Mouse (Mus musculus): ENCODE data around the gene Pde8b. TPM values are rescaled to one million over a fixed set of nuclear protein-coding genes. Genes with fewer than 3 reads are reported as not detected.

The Pde8b gene
- polyA plus RNA-seq, 1 experiment = 1.2 TPM

DNA sequence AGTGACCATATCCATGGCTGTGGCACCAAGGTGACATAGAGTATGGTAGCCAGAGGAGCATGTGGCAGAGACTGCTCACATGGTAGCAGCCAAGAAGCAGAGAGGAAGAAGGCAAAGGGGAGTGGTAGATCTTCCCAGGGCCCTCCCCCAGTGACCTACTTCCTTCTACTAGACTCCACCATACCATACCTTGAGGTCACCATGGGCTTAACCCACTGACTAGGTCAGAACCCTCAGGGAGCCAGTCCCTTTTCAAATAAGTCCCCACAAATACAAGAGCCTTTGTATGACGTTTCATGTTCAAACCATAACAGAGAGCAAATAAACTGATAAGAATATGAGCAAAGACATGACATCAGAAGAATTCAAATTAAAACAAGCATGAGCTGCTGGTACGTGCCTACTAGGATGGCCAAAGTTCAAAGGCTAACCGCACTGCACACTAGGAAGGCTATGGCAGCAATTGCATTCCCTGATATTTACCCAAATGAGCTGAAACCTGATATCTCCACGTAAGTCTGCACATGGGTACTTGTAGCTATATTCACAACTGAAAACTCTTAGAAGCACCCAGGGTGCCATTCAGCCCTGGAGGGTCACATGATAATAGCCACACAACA is 109.6 kb downstream of the Pde8b start:
- Histone ChIP-seq H3K36me3 (ENCODE audit: control insufficient read depth, insufficient read depth, low read length, poor library complexity, severe bottlenecking) (no peaks in the 10 kb centered on the region), H3K27ac (ENCODE audit: insufficient read depth, low read length) (no peak overlapping the region), H3K27me3 (ENCODE audit: control insufficient read depth, insufficient read depth, low read length, poor library complexity, severe bottlenecking) (no peaks in the 10 kb centered on the region), H3K9me3 (replicated peaks; ENCODE audit: control insufficient read depth, insufficient read depth, low read length, poor library complexity, severe bottlenecking) (no peaks in the 10 kb centered on the region), H3K9ac (ENCODE audit: low read depth, poor library complexity, severe bottlenecking) (no peak overlapping the region), H3K4me1 (ENCODE audit: control insufficient read depth, insufficient read depth, low read length) (no peaks in the 10 kb centered on the region), H3K4me3 (ENCODE audit: low read depth, low read length) (no peak overlapping the region)
- TF ChIP-seq POLR2A (IDR thresholded peaks at IDR 0.05; ENCODE audit: insufficient read depth, low read length) = no peak
- no peak for TF ChIP-seq CTCF (IDR thresholded peaks at IDR 0.05; ENCODE audit: low read depth, low read length)
- TF ChIP-seq EP300 (IDR thresholded peaks at IDR 0.05; ENCODE audit: insufficient read depth, low read depth, low read length) = no peak

DNA sequence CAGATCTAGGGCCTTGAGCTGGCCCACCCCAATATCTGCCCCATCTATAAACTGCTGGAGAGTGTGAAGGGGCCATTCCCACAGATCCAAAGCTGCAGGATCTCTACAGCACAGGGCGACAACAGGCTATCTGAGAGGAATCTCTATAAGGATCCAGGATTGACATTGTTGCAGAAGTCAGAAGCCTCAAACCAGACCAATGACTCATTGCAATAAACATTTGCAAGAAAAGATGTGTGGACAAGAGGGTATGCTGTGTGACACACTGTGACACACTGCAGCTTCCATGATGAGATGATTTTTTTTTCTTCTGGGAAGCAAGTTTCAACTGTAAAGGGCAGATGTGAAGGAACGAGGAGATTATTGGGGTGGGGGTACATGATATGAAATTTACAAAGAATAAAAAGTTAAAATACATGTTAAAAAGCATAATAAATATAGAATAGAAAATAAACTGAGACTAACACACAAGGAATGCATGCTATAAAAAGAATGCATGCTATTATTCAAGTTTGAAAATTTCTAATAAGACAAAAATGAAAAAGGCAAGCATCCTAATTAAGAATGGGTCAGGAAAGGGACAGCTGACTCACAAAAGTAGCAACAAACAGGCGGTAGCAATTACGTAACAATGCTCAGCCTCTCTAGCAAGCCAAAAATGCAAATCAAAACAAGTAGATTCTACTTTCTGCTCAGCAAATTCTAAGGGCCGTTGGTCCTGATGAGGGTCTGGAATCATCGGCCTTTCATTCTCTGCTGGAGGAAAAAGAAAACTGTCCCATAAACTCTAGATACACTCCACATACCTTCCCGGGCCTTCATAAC is 114.6 kb downstream of the Pde8b start:
- Histone ChIP-seq H3K27me3 (ENCODE audit: control insufficient read depth, insufficient read depth, low read length, poor library complexity, severe bottlenecking) (no peaks in the 10 kb centered on the region), H3K36me3 (ENCODE audit: control insufficient read depth, insufficient read depth, low read length, poor library complexity, severe bottlenecking) (no peaks in the 10 kb centered on the region), H3K27ac (ENCODE audit: insufficient read depth, low read length) (no peak overlapping the region), H3K4me1 (ENCODE audit: control insufficient read depth, insufficient read depth, low read length) (no peaks in the 10 kb centered on the region), H3K4me3 (ENCODE audit: low read depth, low read length) (no peak overlapping the region), H3K9me3 (replicated peaks; ENCODE audit: control insufficient read depth, insufficient read depth, low read length, poor library complexity, severe bottlenecking) (no peaks in the 10 kb centered on the region), H3K9ac (ENCODE audit: low read depth, poor library complexity, severe bottlenecking) (no peak overlapping the region)
- TF ChIP-seq EP300 (IDR thresholded peaks at IDR 0.05; ENCODE audit: insufficient read depth, low read depth, low read length) = no peak
- TF ChIP-seq CTCF (IDR thresholded peaks at IDR 0.05; ENCODE audit: low read depth, low read length) = no peak
- no peak for TF ChIP-seq POLR2A (IDR thresholded peaks at IDR 0.05; ENCODE audit: insufficient read depth, low read length)

DNA sequence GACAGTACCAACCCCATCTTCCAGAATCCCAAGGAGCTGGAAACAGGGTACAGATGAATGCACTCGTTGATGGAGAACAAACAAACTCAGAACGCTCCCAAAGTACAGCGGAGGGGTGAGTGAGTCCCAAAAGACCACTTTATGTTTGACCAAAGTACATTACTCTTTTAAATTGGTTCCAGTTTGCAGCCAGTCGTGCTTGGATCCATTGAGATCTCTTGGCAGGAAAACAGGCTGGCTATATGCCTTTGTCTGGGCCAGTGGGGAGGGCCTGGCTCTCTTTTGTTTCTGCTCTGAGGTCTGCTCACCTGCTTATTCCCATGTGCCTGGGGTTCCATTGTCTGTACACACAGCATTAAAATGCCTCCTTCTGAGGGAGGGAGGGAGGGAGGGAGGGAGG is 118.3 kb downstream of the Pde8b start:
- no peaks in the 10 kb centered on the region for H3K36me3 ChIP-seq (ENCODE audit: control insufficient read depth, insufficient read depth, low read length, poor library complexity, severe bottlenecking)
- no peaks in the 10 kb centered on the region for H3K9me3 ChIP-seq (replicated peaks; ENCODE audit: control insufficient read depth, insufficient read depth, low read length, poor library complexity, severe bottlenecking)
- no peak overlapping the region for H3K9ac ChIP-seq (ENCODE audit: low read depth, poor library complexity, severe bottlenecking)
- no peak overlapping the region for H3K4me3 ChIP-seq (ENCODE audit: low read depth, low read length)
- no peak overlapping the region for H3K27ac ChIP-seq (ENCODE audit: insufficient read depth, low read length)
- no peaks in the 10 kb centered on the region for H3K27me3 ChIP-seq (ENCODE audit: control insufficient read depth, insufficient read depth, low read length, poor library complexity, severe bottlenecking)
- no peaks in the 10 kb centered on the region for H3K4me1 ChIP-seq (ENCODE audit: control insufficient read depth, insufficient read depth, low read length)
- TF ChIP-seq CTCF (IDR thresholded peaks at IDR 0.05; ENCODE audit: low read depth, low read length) = no peak
- no peak for TF ChIP-seq EP300 (IDR thresholded peaks at IDR 0.05; ENCODE audit: insufficient read depth, low read depth, low read length)
- TF ChIP-seq POLR2A (IDR thresholded peaks at IDR 0.05; ENCODE audit: insufficient read depth, low read length) = no peak

DNA sequence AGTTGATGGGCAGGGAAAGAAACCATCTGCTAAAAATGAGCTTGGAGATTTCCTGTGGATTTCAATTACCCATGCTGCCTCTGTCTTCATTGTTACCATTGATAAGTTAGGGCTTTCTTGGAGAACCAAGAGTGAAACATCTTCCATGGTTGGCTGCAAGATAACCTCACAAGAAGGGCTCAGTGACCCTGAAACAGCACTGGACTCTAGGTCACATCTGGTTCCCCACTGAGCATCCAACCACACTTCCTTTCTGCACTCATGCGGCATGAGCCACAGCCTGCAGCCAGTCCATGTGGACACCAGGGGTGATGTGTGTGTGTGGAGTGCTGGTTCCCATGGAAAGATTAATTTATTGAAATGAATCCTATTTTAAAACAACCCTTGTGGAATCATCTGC is 119.1 kb downstream of the Pde8b start:
- Histone ChIP-seq H3K9me3 (replicated peaks; ENCODE audit: control insufficient read depth, insufficient read depth, low read length, poor library complexity, severe bottlenecking) (no peaks in the 10 kb centered on the region), H3K27me3 (ENCODE audit: control insufficient read depth, insufficient read depth, low read length, poor library complexity, severe bottlenecking) (no peaks in the 10 kb centered on the region), H3K36me3 (ENCODE audit: control insufficient read depth, insufficient read depth, low read length, poor library complexity, severe bottlenecking) (no peaks in the 10 kb centered on the region), H3K27ac (ENCODE audit: insufficient read depth, low read length) (no peak overlapping the region), H3K9ac (ENCODE audit: low read depth, poor library complexity, severe bottlenecking) (no peak overlapping the region), H3K4me1 (ENCODE audit: control insufficient read depth, insufficient read depth, low read length) (no peaks in the 10 kb centered on the region), H3K4me3 (ENCODE audit: low read depth, low read length) (no peak overlapping the region)
- no peak for TF ChIP-seq POLR2A (IDR thresholded peaks at IDR 0.05; ENCODE audit: insufficient read depth, low read length)
- no peak for TF ChIP-seq CTCF (IDR thresholded peaks at IDR 0.05; ENCODE audit: low read depth, low read length)
- TF ChIP-seq EP300 (IDR thresholded peaks at IDR 0.05; ENCODE audit: insufficient read depth, low read depth, low read length) = no peak

DNA sequence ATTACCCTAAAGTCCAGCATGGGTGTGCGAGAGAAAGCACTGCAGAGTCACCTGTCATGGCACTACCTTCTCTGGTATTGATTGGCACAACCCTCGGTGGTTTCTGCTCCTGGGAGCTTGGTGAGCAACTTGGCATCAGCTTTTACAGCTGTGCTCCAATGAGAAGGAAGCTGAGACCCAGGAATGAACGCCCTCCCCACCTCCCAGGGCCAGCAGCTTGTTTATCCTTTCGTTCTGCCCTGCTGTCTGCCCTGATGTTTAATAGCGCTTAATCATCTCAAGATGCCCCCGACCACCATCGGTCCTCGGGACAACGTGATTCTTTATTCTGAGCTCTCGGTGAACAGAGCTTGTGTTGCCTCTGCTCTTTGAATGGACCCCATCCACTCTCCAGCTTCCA is 122.8 kb downstream of the Pde8b start:
- H3K4me1 ChIP-seq (ENCODE audit: control insufficient read depth, insufficient read depth, low read length) = no peaks in the 10 kb centered on the region
- H3K9me3 ChIP-seq (replicated peaks; ENCODE audit: control insufficient read depth, insufficient read depth, low read length, poor library complexity, severe bottlenecking) = no peaks in the 10 kb centered on the region
- no peaks in the 10 kb centered on the region for H3K27me3 ChIP-seq (ENCODE audit: control insufficient read depth, insufficient read depth, low read length, poor library complexity, severe bottlenecking)
- H3K27ac ChIP-seq (ENCODE audit: insufficient read depth, low read length) = no peak overlapping the region
- TF ChIP-seq EP300 (IDR thresholded peaks at IDR 0.05; ENCODE audit: insufficient read depth, low read depth, low read length) (no peak), POLR2A (IDR thresholded peaks at IDR 0.05; ENCODE audit: insufficient read depth, low read length) (no peak), CTCF (IDR thresholded peaks at IDR 0.05; ENCODE audit: low read depth, low read length) (no peak)
- no peaks in the 10 kb centered on the region for H3K36me3 ChIP-seq (ENCODE audit: control insufficient read depth, insufficient read depth, low read length, poor library complexity, severe bottlenecking)
- H3K9ac ChIP-seq (ENCODE audit: low read depth, poor library complexity, severe bottlenecking) = no peak overlapping the region
- H3K4me3 ChIP-seq (ENCODE audit: low read depth, low read length) = no peak overlapping the region

DNA sequence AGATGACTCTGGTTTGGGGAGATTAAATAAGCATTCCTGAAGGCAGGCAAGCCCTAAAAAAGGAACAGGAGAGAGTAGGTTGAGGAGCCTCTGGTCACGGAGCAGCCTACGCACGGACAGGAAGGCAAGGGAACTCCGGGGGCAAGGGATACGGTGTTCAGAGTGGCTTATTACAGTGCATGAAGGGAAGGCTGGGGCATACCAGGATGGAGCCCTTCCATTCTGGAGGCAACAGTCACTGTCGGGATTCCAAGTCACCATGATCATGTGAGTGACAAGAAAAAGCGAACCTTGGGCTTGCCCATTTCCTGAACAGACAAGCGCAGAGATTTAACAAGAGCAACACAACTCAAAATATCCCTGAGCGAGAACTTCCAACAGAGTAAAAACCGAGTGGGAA is 123.3 kb downstream of the Pde8b start:
- Histone ChIP-seq H3K9me3 (replicated peaks; ENCODE audit: control insufficient read depth, insufficient read depth, low read length, poor library complexity, severe bottlenecking) (no peaks in the 10 kb centered on the region), H3K4me1 (ENCODE audit: control insufficient read depth, insufficient read depth, low read length) (no peaks in the 10 kb centered on the region), H3K36me3 (ENCODE audit: control insufficient read depth, insufficient read depth, low read length, poor library complexity, severe bottlenecking) (no peaks in the 10 kb centered on the region), H3K9ac (ENCODE audit: low read depth, poor library complexity, severe bottlenecking) (no peak overlapping the region), H3K4me3 (ENCODE audit: low read depth, low read length) (no peak overlapping the region), H3K27ac (ENCODE audit: insufficient read depth, low read length) (no peak overlapping the region), H3K27me3 (ENCODE audit: control insufficient read depth, insufficient read depth, low read length, poor library complexity, severe bottlenecking) (no peaks in the 10 kb centered on the region)
- no peak for TF ChIP-seq POLR2A (IDR thresholded peaks at IDR 0.05; ENCODE audit: insufficient read depth, low read length)
- TF ChIP-seq EP300 (IDR thresholded peaks at IDR 0.05; ENCODE audit: insufficient read depth, low read depth, low read length) = no peak
- no peak for TF ChIP-seq CTCF (IDR thresholded peaks at IDR 0.05; ENCODE audit: low read depth, low read length)

All from ES-Bruce4 (cell line).